Mouse (Mus musculus) MEL (cell line): ENCODE data around the gene Nms. TPM values are rescaled to one million over a fixed set of nuclear protein-coding genes. Genes with fewer than 3 reads are reported as not detected.

Source experiments
- DNase-seq: peaks from one replicate; pipeline ENCODE4 v3.0.0; 2011; ENCODE audit warnings: low read depth, low spot score
- H3K27ac ChIP-seq: 2 replicates; pipeline ENCODE4 v1.5.1; 2012; ENCODE audit warnings: low read depth, mild to moderate bottlenecking, control low read depth, low read length, moderate library complexity; ENCODE audit not compliant: control insufficient read depth
- H3K27me3 ChIP-seq, 2 experiments: fragments of 150-350 bp in 1 of 2; sonication (generic) in 1 of 2; 2 replicates each; pipeline ENCODE4 v1.6.1; 2012; ENCODE audit warnings: low read length in 2 of 2, mild to moderate bottlenecking in 2 of 2, improper control_type of control experiment in 1 of 2, moderate library complexity in 1 of 2; ENCODE audit not compliant: insufficient read depth in 2 of 2, control insufficient read depth in 1 of 2
- H3K36me3 ChIP-seq, 2 experiments: 2 replicates each; pipeline ENCODE4 v1.6.1; 2012 to 2014; ENCODE audit warnings: low read length in 2 of 2, improper control_type of control experiment in 1 of 2, inconsistent platforms in 1 of 2, mild to moderate bottlenecking in 1 of 2; ENCODE audit not compliant: insufficient read depth in 2 of 2, control insufficient read depth in 1 of 2
- H3K4me1 ChIP-seq, 2 experiments: fragments of 150-350 bp in 1 of 2; sonication (generic) in 1 of 2; 2 replicates each; pipeline ENCODE4 v1.6.1; 2012; ENCODE audit warnings: low read length in 2 of 2, improper control_type of control experiment in 1 of 2, mild to moderate bottlenecking in 1 of 2; ENCODE audit not compliant: insufficient read depth in 2 of 2, control insufficient read depth in 1 of 2
- H3K4me3 ChIP-seq, 2 experiments: fragments of 150-350 bp in 1 of 2; sonication (generic) in 1 of 2; 2 replicates each; pipeline ENCODE4 v1.5.1; 2012; ENCODE audit warnings: low read depth in 2 of 2, low read length in 2 of 2, mild to moderate bottlenecking in 2 of 2, moderate library complexity in 2 of 2, control low read depth in 1 of 2, improper control_type of control experiment in 1 of 2; ENCODE audit not compliant: control insufficient read depth in 1 of 2, insufficient read depth in 1 of 2
- H3K79me2 ChIP-seq: 2 replicates; pipeline ENCODE4 v1.6.1; 2012; ENCODE audit warnings: mild to moderate bottlenecking, low read length, moderate library complexity; ENCODE audit not compliant: control insufficient read depth, poor library complexity, insufficient read depth
- H3K9ac ChIP-seq: 2 replicates; pipeline ENCODE4 v1.6.1; 2012; ENCODE audit warnings: low read depth, mild to moderate bottlenecking, control low read depth, low read length, moderate library complexity; ENCODE audit not compliant: control insufficient read depth, poor library complexity, severe bottlenecking
- H3K9me3 ChIP-seq: fragments of 150-350 bp; sonication (generic); replicated peaks from 2 replicates; pipeline ENCODE4 v1.6.1; 2012; ENCODE audit warnings: mild to moderate bottlenecking, low read length, improper control_type of control experiment, moderate library complexity; ENCODE audit not compliant: insufficient read depth
- CTCF ChIP-seq, 3 experiments: IDR thresholded peaks in 2 of 3; conservative IDR thresholded peaks in 1 of 3; 2 replicates each; pipeline ENCODE4 v1.5.1; 2011 to 2012; ENCODE audit warnings: low read length in 3 of 3, low read depth in 2 of 3, mild to moderate bottlenecking in 2 of 3, improper control_type of control experiment in 1 of 3, inconsistent platforms in 1 of 3, mixed read lengths in 1 of 3, moderate library complexity in 1 of 3; ENCODE audit not compliant: control insufficient read depth in 1 of 3, insufficient read depth in 1 of 3, poor library complexity in 1 of 3, severe bottlenecking in 1 of 3
- E2F4 ChIP-seq: IDR thresholded peaks from 2 replicates; pipeline ENCODE4 v1.6.1; 2011; ENCODE audit warnings: low read depth, low read length, improper control_type of control experiment, borderline replicate concordance
- ETS1 ChIP-seq: IDR thresholded peaks from 2 replicates; pipeline ENCODE4 v1.6.1; 2012; ENCODE audit warnings: low read depth, mild to moderate bottlenecking, inconsistent platforms, low read length, improper control_type of control experiment, moderate library complexity
- GABPA ChIP-seq: IDR thresholded peaks from 2 replicates; pipeline ENCODE4 v1.6.1; 2012; ENCODE audit warnings: low read depth, mild to moderate bottlenecking, inconsistent platforms, low read length, improper control_type of control experiment, moderate library complexity
- HCFC1 ChIP-seq: IDR thresholded peaks from 2 replicates; pipeline ENCODE4 v1.6.1; 2012; ENCODE audit warnings: low read depth, mild to moderate bottlenecking, inconsistent platforms, low read length, improper control_type of control experiment, moderate library complexity
- JUND ChIP-seq: IDR thresholded peaks from 2 replicates; pipeline ENCODE4 v1.6.1; 2011; ENCODE audit warnings: low read depth, mild to moderate bottlenecking, improper control_type of control experiment, low read length
- KAT2A ChIP-seq: conservative IDR thresholded peaks from 2 replicates; pipeline ENCODE4 v1.6.1; 2012; ENCODE audit warnings: low read depth, low read length, improper control_type of control experiment, inconsistent platforms
- MAZ ChIP-seq: IDR thresholded peaks from 2 replicates; pipeline ENCODE4 v1.6.1; 2012; ENCODE audit warnings: low read depth, mild to moderate bottlenecking, inconsistent platforms, low read length, improper control_type of control experiment
- MEF2A ChIP-seq: IDR thresholded peaks from 2 replicates; pipeline ENCODE4 v1.6.1; 2014; ENCODE audit warnings: low read depth, mild to moderate bottlenecking, inconsistent platforms, low read length, improper control_type of control experiment; ENCODE audit not compliant: poor library complexity, insufficient replicate concordance, severe bottlenecking; ENCODE audit errors: extremely low read depth
- MXI1 ChIP-seq: IDR thresholded peaks from 2 replicates; pipeline ENCODE4 v1.6.1; 2011; ENCODE audit warnings: mild to moderate bottlenecking, low read depth, low read length, improper control_type of control experiment
- MYB ChIP-seq: IDR thresholded peaks from 2 replicates; pipeline ENCODE4 v1.6.1; 2011; ENCODE audit warnings: mild to moderate bottlenecking, low read depth, low read length, improper control_type of control experiment
- NRF1 ChIP-seq: IDR thresholded peaks from 2 replicates; pipeline ENCODE4 v1.6.1; 2014; ENCODE audit warnings: low read depth, mild to moderate bottlenecking, inconsistent platforms, low read length, improper control_type of control experiment, moderate library complexity; ENCODE audit not compliant: poor library complexity, insufficient read depth, severe bottlenecking
- POLR2A ChIP-seq, 2 experiments: IDR thresholded peaks; 2 replicates each; pipeline ENCODE4 v1.6.1; 2011 to 2012; ENCODE audit warnings: low read length in 2 of 2, mild to moderate bottlenecking in 2 of 2, control low read depth in 1 of 2, improper control_type of control experiment in 1 of 2, low read depth in 1 of 2, moderate library complexity in 1 of 2; ENCODE audit not compliant: control insufficient read depth in 1 of 2, insufficient read depth in 1 of 2, poor library complexity in 1 of 2
- POLR2AphosphoS2 ChIP-seq: IDR thresholded peaks from 2 replicates; pipeline ENCODE4 v1.6.1; 2011; ENCODE audit warnings: low read length, improper control_type of control experiment
- POLR2AphosphoS5 ChIP-seq: IDR thresholded peaks from 2 replicates; pipeline ENCODE4 v1.6.1; 2012; ENCODE audit warnings: low read depth, borderline replicate concordance, mild to moderate bottlenecking, inconsistent platforms, low read length, moderate library complexity, mixed read lengths
- RAD21 ChIP-seq: IDR thresholded peaks from 2 replicates; pipeline ENCODE4 v1.6.1; 2011; ENCODE audit warnings: mild to moderate bottlenecking, low read depth, low read length, improper control_type of control experiment
- RCOR1 ChIP-seq: IDR thresholded peaks from 2 replicates; pipeline ENCODE4 v1.6.1; 2012; ENCODE audit warnings: low read depth, mild to moderate bottlenecking, inconsistent platforms, low read length, improper control_type of control experiment
- SIN3A ChIP-seq: IDR thresholded peaks from 2 replicates; pipeline ENCODE4 v1.6.1; 2012; ENCODE audit warnings: low read length, improper control_type of control experiment, inconsistent platforms
- TAL1 ChIP-seq: IDR thresholded peaks from 2 replicates; pipeline ENCODE4 v1.6.1; 2012; ENCODE audit warnings: mild to moderate bottlenecking, inconsistent platforms, low read length, moderate library complexity, mixed read lengths
- TBP ChIP-seq: IDR thresholded peaks from 2 replicates; pipeline ENCODE4 v1.8.0; 2011; ENCODE audit warnings: low read depth, low read length, improper control_type of control experiment
- UBTF ChIP-seq: IDR thresholded peaks from 2 replicates; pipeline ENCODE4 v1.6.1; 2012; ENCODE audit warnings: low read depth, mild to moderate bottlenecking, inconsistent platforms, low read length, improper control_type of control experiment, moderate library complexity, borderline replicate concordance; ENCODE audit not compliant: insufficient read depth
- USF1 ChIP-seq: IDR thresholded peaks from 2 replicates; pipeline ENCODE4 v1.6.1; 2014; ENCODE audit warnings: low read depth, mild to moderate bottlenecking, inconsistent platforms, low read length, improper control_type of control experiment, moderate library complexity
- ZC3H11A ChIP-seq: IDR thresholded peaks from 2 replicates; pipeline ENCODE4 v1.6.1; 2012; ENCODE audit warnings: low read depth, mild to moderate bottlenecking, inconsistent platforms, low read length, improper control_type of control experiment
- polyA plus RNA-seq, 2 experiments: library from polyadenylated mRNA; stranded (reverse) in 1 of 2; unstranded in 1 of 2; fragments of >175 nt in 1 of 2; fragments of >200 nt in 1 of 2; gene quantifications; 2 replicates each; pipeline versions ENCODE4 v1.2.1 to v1.2.4; 2012; ENCODE audit warnings: low replicate concordance in 2 of 2, low read depth in 1 of 2; ENCODE audit not compliant: insufficient read length in 2 of 2, insufficient read depth in 1 of 2, missing spikeins in 1 of 2
- total RNA-seq: library from RNA; depleted of rRNA; stranded (reverse); fragments of 300-350 nt; gene quantifications from 2 replicates; pipeline ENCODE4 v1.2.3, GENCODE M21; 2012

Nms gene
- total and polyA plus RNA-seq, 3 experiments, result not detected

DNA sequence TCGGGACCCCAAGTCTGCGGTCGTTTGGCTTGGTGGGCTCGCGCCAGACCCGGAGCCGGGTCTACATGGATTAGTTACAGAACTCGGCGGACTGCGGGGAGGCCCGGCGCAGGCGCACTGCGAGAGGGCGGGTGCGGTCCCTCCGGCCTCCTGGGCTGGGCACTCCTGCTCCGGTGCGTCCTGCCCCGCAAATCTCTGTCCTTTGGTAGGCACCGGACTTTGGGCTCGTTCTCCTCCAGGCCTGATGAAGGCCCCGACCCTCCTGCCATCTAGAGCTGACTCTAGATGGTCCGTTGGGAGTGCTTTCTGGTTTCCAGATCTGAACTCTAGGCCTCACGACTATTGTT is 48.9 kb downstream of the Nms start:
- TF ChIP-seq SIN3A (peak; percentile 52; the same call in 1 of the 2 replicates), POLR2A (IDR thresholded peaks at IDR 0.05; ENCODE audit: control insufficient read depth in 1 of 2, insufficient read depth in 1 of 2, low read depth in 1 of 2, low read length in 2 of 2, poor library complexity in 1 of 2) (no peak; a peak in 1 of 4 replicates)
- Histone ChIP-seq H3K27me3 (no peaks in the 10 kb centered on the region), H3K4me1 (peaks cover 3 to 8% of the 10 kb centered on the region in 2 experiments), H3K9ac (peak overlapping the region; percentile 84), H3K79me2 (no peaks in the 10 kb centered on the region; the same call in 1 of the 2 replicates), H3K9me3 (no peaks in the 10 kb centered on the region), H3K36me3 (peaks cover 0 to 6% of the 10 kb centered on the region in 2 experiments; a peak in 2 of 4 replicates), H3K27ac (peak overlapping the region; percentile 50), H3K4me3 (peak overlapping the region; percentile 91 to 98)
- DNase-seq, result no peak

DNA sequence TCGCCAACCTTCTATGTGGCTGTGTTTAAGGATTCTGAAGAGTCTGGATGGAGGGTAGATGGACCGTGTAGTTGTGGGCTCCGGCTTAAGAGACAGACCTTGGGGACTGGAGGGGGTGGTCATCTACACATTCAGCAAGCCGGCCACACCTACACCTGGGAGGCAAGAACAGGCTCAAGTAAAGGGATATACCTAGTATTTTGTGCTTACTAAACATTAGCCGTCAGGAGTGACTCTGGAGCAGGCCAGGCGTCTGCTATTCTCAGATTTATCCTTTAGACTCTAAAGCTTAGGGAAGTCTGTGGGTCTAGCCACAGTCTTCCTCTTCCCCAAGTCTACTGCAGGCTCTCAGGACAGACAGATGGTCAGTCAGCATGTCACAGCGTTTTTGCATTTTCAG is 49.4 kb downstream of the Nms start:
- peaks cover 3 to 8% of the 10 kb centered on the region in 2 experiments for H3K4me1 ChIP-seq
- no peaks in the 10 kb centered on the region for H3K27me3 ChIP-seq
- H3K9me3 ChIP-seq, result no peaks in the 10 kb centered on the region
- peaks cover 0 to 6% of the 10 kb centered on the region in 2 experiments; a peak in 2 of 4 replicates for H3K36me3 ChIP-seq
- TF ChIP-seq POLR2AphosphoS2, result no peak
- no peak for TF ChIP-seq GABPA
- no peak for TF ChIP-seq CTCF (IDR thresholded peaks at IDR 0.05 in 2 of 3, conservative IDR thresholded peaks at IDR 0.05 in 1 of 3; ENCODE audit: control insufficient read depth in 1 of 3, insufficient read depth in 1 of 3, low read depth in 2 of 3, low read length in 3 of 3, poor library complexity in 1 of 3, severe bottlenecking in 1 of 3)
- TF ChIP-seq TBP, result no peak
- no peak for TF ChIP-seq MEF2A
- TF ChIP-seq POLR2AphosphoS5, result no peak
- TF ChIP-seq NRF1, result no peak
- TF ChIP-seq MAZ, result no peak
- TF ChIP-seq TAL1, result no peak
- TF ChIP-seq MXI1, result no peak
- H3K27ac ChIP-seq, result no peak overlapping the region
- peak overlapping the region; percentile 91 to 98 for H3K4me3 ChIP-seq
- DNase-seq, result no peak
- no peaks in the 10 kb centered on the region; the same call in 1 of the 2 replicates for H3K79me2 ChIP-seq
- peak overlapping the region; percentile 84 for H3K9ac ChIP-seq

DNA sequence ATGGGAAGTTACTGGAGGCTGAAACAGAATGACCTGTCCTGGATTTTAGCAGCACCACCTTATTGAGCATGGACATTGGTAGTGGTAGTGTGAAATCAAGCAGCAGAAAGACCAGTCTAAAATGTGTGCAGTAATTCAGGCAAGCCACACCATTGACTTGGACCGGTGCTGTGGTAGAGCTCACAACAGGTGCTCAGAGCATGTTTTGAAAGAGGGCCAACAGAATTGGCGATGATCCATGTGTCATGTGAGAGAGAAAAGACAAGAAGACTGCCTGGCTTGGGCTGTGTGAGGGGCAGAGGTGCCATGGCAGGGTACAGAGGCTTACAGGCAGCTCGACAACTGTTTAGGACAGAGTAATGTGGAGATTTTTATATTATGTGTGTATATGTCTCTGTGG is 53.4 kb downstream of the Nms start:
- no peaks in the 10 kb centered on the region; a peak in 1 of 4 replicates for H3K36me3 ChIP-seq
- H3K4me3 ChIP-seq, result no peak overlapping the region
- H3K79me2 ChIP-seq, result no peaks in the 10 kb centered on the region; the same call in 1 of the 2 replicates

More for the DNA sequence above, 53.4 kb downstream of the Nms start:
- no peak overlapping the region for H3K27ac ChIP-seq
- TF ChIP-seq E2F4 (no peak), ZC3H11A (no peak), ETS1 (no peak), RCOR1 (no peak), JUND (no peak), UBTF (no peak), MYB (no peak), MAZ (no peak), POLR2AphosphoS2 (no peak), USF1 (no peak), RAD21 (no peak), MXI1 (no peak), TAL1 (no peak), HCFC1 (no peak), KAT2A (no peak)
- TF ChIP-seq, all 39 proteins: peak for 0
- Histone ChIP-seq H3K9ac (no peak overlapping the region), H3K9me3 (no peaks in the 10 kb centered on the region), H3K27me3 (no peaks in the 10 kb centered on the region), H3K4me1 (no peaks in the 10 kb centered on the region; a peak in 1 of 4 replicates)
- DNase-seq, result no peak
